Mouse (Mus musculus): ENCODE results near the gene Igf2bp1. TPM values are rescaled to one million over a fixed set of nuclear protein-coding genes. Genes with fewer than 3 reads are reported as not detected.

Gene Igf2bp1
- polyA plus RNA-seq, 1 experiment from 2014 or later, result 6.2 TPM

DNA sequence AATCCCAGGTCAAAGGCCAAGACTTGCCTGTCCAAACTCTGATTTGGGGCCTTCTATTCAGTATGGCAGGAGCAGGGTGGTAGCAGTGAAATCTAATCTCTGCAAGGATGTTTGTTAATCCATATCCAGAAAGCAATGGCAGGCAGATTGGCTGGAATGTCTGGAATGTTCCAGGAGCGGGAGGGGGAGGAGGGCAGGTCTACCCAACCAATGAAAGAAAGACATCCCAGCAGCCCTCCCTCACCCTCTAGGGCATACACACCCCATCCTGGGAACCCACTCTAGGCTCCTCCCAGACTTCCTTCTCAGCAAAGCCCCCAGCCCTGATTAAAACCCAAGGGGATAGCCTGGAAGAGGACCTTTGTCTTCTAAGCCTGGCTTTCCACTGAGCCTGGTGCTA lies 23.3 kb downstream of the Igf2bp1 start:
- no peak overlapping the region for H3K9ac ChIP-seq (ENCODE audit: low read depth, low read length)
- no peaks in the 10 kb centered on the region for H3K4me1 ChIP-seq (ENCODE audit: control insufficient read depth, insufficient read depth, low read length)
- no peaks in the 10 kb centered on the region for H3K9me3 ChIP-seq (replicated peaks; ENCODE audit: control insufficient read depth, low read length, poor library complexity, severe bottlenecking)
- H3K4me3 ChIP-seq (ENCODE audit: low read depth, low read length), result no peak overlapping the region
- no peaks in the 10 kb centered on the region for H3K36me3 ChIP-seq (ENCODE audit: control insufficient read depth, insufficient read depth, low read length)
- WGBS, result 62% methylated on average over 1 of the region's 1 CpGs
- ATAC-seq, result no peak
- H3K4me2 ChIP-seq (ENCODE audit: low read length), result no peak overlapping the region
- no peak overlapping the region for H3K27ac ChIP-seq (ENCODE audit: low read length)
- H3K27me3 ChIP-seq (ENCODE audit: control insufficient read depth, insufficient read depth, low read depth, low read length), result no peaks in the 10 kb centered on the region

GRCm38 (mm10) chr11:95981804-95982203 lies 23.9 kb downstream of the Igf2bp1 start:
- Histone ChIP-seq H3K36me3 (ENCODE audit: control insufficient read depth, insufficient read depth, low read length) (no peaks in the 10 kb centered on the region), H3K4me3 (ENCODE audit: low read depth, low read length) (no peak overlapping the region), H3K27me3 (ENCODE audit: control insufficient read depth, insufficient read depth, low read depth, low read length) (no peaks in the 10 kb centered on the region), H3K4me1 (ENCODE audit: control insufficient read depth, insufficient read depth, low read length) (no peaks in the 10 kb centered on the region), H3K27ac (ENCODE audit: low read length) (no peak overlapping the region), H3K4me2 (ENCODE audit: low read length) (no peak overlapping the region), H3K9me3 (replicated peaks; ENCODE audit: control insufficient read depth, low read length, poor library complexity, severe bottlenecking) (no peaks in the 10 kb centered on the region), H3K9ac (ENCODE audit: low read depth, low read length) (no peak overlapping the region)
- 88% methylated on average over 12 of the region's 12 CpGs for WGBS
- ATAC-seq, result no peak

DNA sequence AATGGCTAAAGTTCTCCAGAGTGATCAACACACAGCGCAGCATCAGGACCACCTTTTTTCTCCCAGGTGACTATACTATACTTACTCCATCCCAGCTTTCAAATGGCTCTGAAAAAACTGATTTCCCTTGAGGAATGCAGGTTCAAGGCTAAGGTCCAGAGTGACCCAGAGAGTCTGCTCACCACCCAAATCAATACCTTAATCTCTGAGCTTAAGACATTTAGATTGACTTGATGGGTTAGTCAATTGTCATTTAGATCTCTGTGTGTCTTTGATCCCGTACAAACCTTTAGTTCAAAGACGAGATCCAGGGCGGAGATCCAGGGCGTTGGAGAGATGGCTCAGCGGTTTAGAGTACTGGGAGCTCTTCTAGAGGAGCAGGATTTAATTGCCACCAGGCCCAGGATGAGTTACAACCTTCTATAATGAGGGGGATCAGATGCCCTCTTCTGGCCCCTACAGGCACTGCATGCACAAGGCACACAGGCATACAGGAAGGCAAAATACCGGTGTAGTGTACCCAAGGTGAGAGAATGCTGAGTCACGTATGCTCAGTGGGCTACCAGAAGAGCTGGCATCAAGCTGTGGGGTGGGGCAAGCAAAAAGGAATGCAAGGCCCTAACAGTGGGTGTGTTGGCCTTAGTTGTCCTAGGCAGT lies 24.9 kb downstream of the Igf2bp1 start:
- H3K27me3 ChIP-seq (ENCODE audit: control insufficient read depth, insufficient read depth, low read depth, low read length), result no peaks in the 10 kb centered on the region
- WGBS, result 59% methylated on average over 8 of the region's 8 CpGs
- ATAC-seq, result no peak
- no peaks in the 10 kb centered on the region for H3K4me1 ChIP-seq (ENCODE audit: control insufficient read depth, insufficient read depth, low read length)
- no peak overlapping the region for H3K4me3 ChIP-seq (ENCODE audit: low read depth, low read length)
- H3K36me3 ChIP-seq (ENCODE audit: control insufficient read depth, insufficient read depth, low read length), result no peaks in the 10 kb centered on the region
- H3K27ac ChIP-seq (ENCODE audit: low read length), result no peak overlapping the region
- H3K9ac ChIP-seq (ENCODE audit: low read depth, low read length), result no peak overlapping the region
- H3K9me3 ChIP-seq (replicated peaks; ENCODE audit: control insufficient read depth, low read length, poor library complexity, severe bottlenecking), result no peaks in the 10 kb centered on the region
- no peak overlapping the region for H3K4me2 ChIP-seq (ENCODE audit: low read length)

DNA sequence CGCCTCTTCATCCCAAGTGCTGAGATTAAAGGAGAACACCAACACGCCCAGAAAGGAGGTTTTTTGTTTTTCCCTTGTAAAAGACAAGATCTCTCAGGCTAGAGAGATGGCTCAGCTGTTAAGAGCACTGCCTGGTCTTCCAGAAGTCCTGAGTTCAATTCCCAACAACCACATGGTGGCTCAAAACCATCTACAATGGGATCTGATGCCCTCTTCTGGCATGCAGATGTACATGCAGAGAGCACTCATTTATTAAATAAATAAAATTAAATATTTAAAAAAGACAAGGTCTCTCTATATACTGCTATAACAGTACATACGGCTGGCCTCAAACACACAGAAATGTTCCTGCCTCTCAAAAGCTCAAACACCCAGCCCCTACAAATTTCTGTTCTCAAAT lies 27.3 kb downstream of the Igf2bp1 start:
- Histone ChIP-seq H3K9me3 (replicated peaks; ENCODE audit: control insufficient read depth, low read length, poor library complexity, severe bottlenecking) (no peaks in the 10 kb centered on the region), H3K4me2 (ENCODE audit: low read length) (no peak overlapping the region), H3K9ac (ENCODE audit: low read depth, low read length) (no peak overlapping the region), H3K36me3 (ENCODE audit: control insufficient read depth, insufficient read depth, low read length) (no peaks in the 10 kb centered on the region), H3K4me3 (ENCODE audit: low read depth, low read length) (no peak overlapping the region), H3K27ac (ENCODE audit: low read length) (no peak overlapping the region), H3K27me3 (ENCODE audit: control insufficient read depth, insufficient read depth, low read depth, low read length) (no peaks in the 10 kb centered on the region), H3K4me1 (ENCODE audit: control insufficient read depth, insufficient read depth, low read length) (no peaks in the 10 kb centered on the region)
- ATAC-seq, result no peak
- WGBS, result 93% methylated on average over 3 of the region's 3 CpGs

- H3K27me3 ChIP-seq (ENCODE audit: control insufficient read depth, insufficient read depth, low read depth, low read length), result no peaks in the 10 kb centered on the region
- H3K36me3 ChIP-seq (ENCODE audit: control insufficient read depth, insufficient read depth, low read length), result no peaks in the 10 kb centered on the region
- no peak for ATAC-seq
- no peaks in the 10 kb centered on the region for H3K4me1 ChIP-seq (ENCODE audit: control insufficient read depth, insufficient read depth, low read length)
- H3K4me3 ChIP-seq (ENCODE audit: low read depth, low read length), result no peak overlapping the region
- no peak overlapping the region for H3K27ac ChIP-seq (ENCODE audit: low read length)
- WGBS, result 88% methylated on average over 2 of the region's 2 CpGs
- no peak overlapping the region for H3K4me2 ChIP-seq (ENCODE audit: low read length)
- H3K9ac ChIP-seq (ENCODE audit: low read depth, low read length), result no peak overlapping the region
- no peaks in the 10 kb centered on the region for H3K9me3 ChIP-seq (replicated peaks; ENCODE audit: control insufficient read depth, low read length, poor library complexity, severe bottlenecking)
These were observed 29.4 kb downstream of the Igf2bp1 start for GRCm38 (mm10) chr11:95976290-95976689.

DNA sequence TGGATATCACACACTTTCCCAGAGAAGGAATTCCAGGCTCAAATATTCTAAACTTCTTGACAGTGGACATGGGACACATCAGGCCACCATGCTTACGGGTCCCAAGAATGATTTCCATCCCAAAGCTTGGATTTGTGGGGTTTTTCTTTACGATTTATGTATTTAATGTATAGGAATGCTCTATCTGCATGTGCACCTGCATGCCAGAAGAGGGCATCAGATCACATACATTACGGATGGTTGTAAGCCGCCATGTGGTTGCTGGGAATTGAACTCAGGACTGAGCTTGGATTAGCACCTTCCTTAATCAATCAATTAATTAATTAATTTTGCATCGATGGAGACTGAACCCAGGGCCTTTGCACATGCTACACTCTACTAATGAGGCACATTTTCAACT lies 30.0 kb downstream of the Igf2bp1 start:
- WGBS, result 91% methylated on average over 5 of the region's 5 CpGs
- no peak overlapping the region for H3K4me3 ChIP-seq (ENCODE audit: low read depth, low read length)
- H3K9me3 ChIP-seq (replicated peaks; ENCODE audit: control insufficient read depth, low read length, poor library complexity, severe bottlenecking), result no peaks in the 10 kb centered on the region
- H3K9ac ChIP-seq (ENCODE audit: low read depth, low read length), result no peak overlapping the region
- no peaks in the 10 kb centered on the region for H3K27me3 ChIP-seq (ENCODE audit: control insufficient read depth, insufficient read depth, low read depth, low read length)
- H3K36me3 ChIP-seq (ENCODE audit: control insufficient read depth, insufficient read depth, low read length), result no peaks in the 10 kb centered on the region
- H3K4me2 ChIP-seq (ENCODE audit: low read length), result no peak overlapping the region
- no peaks in the 10 kb centered on the region for H3K4me1 ChIP-seq (ENCODE audit: control insufficient read depth, insufficient read depth, low read length)
- H3K27ac ChIP-seq (ENCODE audit: low read length), result no peak overlapping the region
- no peak for ATAC-seq

DNA sequence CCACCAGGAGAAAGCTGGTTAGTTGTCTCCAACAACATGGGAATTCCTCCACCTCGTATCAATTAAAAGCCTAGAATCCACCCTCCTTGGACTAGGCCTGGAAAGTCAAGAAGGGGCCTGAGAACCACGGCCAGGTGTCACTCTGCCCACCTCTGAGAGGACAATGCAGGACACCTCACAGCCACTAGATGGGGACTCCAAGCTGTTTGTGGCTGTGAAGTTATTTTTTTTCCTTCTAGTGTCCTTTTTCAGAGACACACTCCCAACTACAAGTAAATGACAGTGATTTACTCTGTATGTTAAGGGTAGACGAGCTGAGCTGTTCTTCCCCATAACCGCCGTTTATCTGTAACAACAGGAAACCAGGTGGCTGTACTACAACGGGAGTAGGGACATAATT lies 32.6 kb downstream of the Igf2bp1 start:
- ATAC-seq, result no peak
- no peaks in the 10 kb centered on the region for H3K9me3 ChIP-seq (replicated peaks; ENCODE audit: control insufficient read depth, low read length, poor library complexity, severe bottlenecking)
- peaks cover 8% of the 10 kb centered on the region; the same call in 1 of the 2 replicates for H3K36me3 ChIP-seq (ENCODE audit: control insufficient read depth, insufficient read depth, low read length)
- no peak overlapping the region for H3K9ac ChIP-seq (ENCODE audit: low read depth, low read length)
- H3K4me2 ChIP-seq (ENCODE audit: low read length), result no peak overlapping the region
- H3K27ac ChIP-seq (ENCODE audit: low read length), result no peak overlapping the region
- H3K27me3 ChIP-seq (ENCODE audit: control insufficient read depth, insufficient read depth, low read depth, low read length), result no peaks in the 10 kb centered on the region
- 87% methylated on average over 6 of the region's 6 CpGs for WGBS
- H3K4me3 ChIP-seq (ENCODE audit: low read depth, low read length), result no peak overlapping the region
- no peaks in the 10 kb centered on the region for H3K4me1 ChIP-seq (ENCODE audit: control insufficient read depth, insufficient read depth, low read length)

GRCm38 (mm10) chr11:95963304-95963703 lies 42.4 kb downstream of the Igf2bp1 start:
- no peaks in the 10 kb centered on the region for H3K9me3 ChIP-seq (replicated peaks; ENCODE audit: control insufficient read depth, low read length, poor library complexity, severe bottlenecking)
- 73% methylated on average over 7 of the region's 7 CpGs for WGBS
- H3K27me3 ChIP-seq (ENCODE audit: control insufficient read depth, insufficient read depth, low read depth, low read length), result no peaks in the 10 kb centered on the region
- ATAC-seq, result no peak
- no peak overlapping the region for H3K4me3 ChIP-seq (ENCODE audit: low read depth, low read length)
- no peak overlapping the region for H3K27ac ChIP-seq (ENCODE audit: low read length)
- H3K36me3 ChIP-seq (ENCODE audit: control insufficient read depth, insufficient read depth, low read length), result 0 out of 2 replicates have a peak, but pooled peaks cover 6% of the 10 kb centered on the region
- H3K9ac ChIP-seq (ENCODE audit: low read depth, low read length), result no peak overlapping the region
- H3K4me1 ChIP-seq (ENCODE audit: control insufficient read depth, insufficient read depth, low read length), result no peaks in the 10 kb centered on the region
- no peak overlapping the region for H3K4me2 ChIP-seq (ENCODE audit: low read length)

DNA sequence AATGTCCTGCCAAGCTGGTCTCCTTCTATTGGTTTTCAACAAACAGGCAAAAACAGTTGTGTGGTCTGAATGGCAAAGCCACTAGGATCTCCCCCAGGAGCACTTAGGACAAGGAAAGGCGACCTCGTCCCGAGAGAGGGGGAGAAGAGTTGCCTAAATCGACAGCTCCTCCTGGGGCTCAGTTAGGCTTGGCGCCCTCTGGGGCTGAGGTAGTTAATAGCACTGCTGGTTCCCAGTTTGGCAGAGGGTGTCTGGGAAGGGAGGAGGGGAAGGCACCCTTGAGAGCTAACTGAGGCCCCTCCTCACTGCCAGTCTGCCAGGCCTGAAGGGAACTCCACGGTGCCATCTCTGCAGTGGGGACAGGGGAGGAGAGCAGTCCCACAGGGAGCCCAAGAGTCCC lies 46.6 kb downstream of the Igf2bp1 start:
- Histone ChIP-seq H3K4me1 (ENCODE audit: control insufficient read depth, insufficient read depth, low read length) (no peaks in the 10 kb centered on the region), H3K27me3 (ENCODE audit: control insufficient read depth, insufficient read depth, low read depth, low read length) (no peaks in the 10 kb centered on the region), H3K9me3 (replicated peaks; ENCODE audit: control insufficient read depth, low read length, poor library complexity, severe bottlenecking) (no peaks in the 10 kb centered on the region), H3K36me3 (ENCODE audit: control insufficient read depth, insufficient read depth, low read length) (no peaks in the 10 kb centered on the region), H3K9ac (ENCODE audit: low read depth, low read length) (no peak overlapping the region), H3K27ac (ENCODE audit: low read length) (no peak overlapping the region), H3K4me2 (ENCODE audit: low read length) (no peak overlapping the region), H3K4me3 (ENCODE audit: low read depth, low read length) (no peak overlapping the region)
- 69% methylated on average over 6 of the region's 6 CpGs for WGBS
- ATAC-seq, result no peak

All from midbrain, embryonic 16.5 days (tissue).